Mouse (Mus musculus): ENCODE measurements around the gene Xylt1.

The Xylt1 gene

GRCm38 (mm10) chr7:117614346-117614745, 233.6 kb downstream of the Xylt1 start:
- DNase-seq (ENCODE audit: low spot score in 2 of 2): no peak

DNA sequence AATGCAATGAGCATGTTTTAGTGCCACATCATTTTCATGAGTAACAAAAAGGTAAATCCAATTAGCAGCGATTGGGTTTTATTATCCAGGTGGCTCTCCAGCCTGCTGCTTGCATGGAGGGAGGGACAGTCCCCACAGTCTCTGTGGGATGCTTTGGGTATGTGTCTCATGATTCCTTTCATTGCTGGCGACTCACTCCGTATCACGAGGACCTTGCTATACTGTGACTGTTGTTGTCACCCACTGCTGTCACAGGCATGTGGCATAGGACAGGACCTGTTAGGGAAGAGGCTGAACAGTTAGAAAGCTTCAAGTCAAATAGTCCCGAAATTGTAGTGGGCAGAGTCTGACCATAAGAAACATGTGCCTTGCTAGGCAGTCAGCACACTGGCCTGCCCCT, 234.1 kb downstream of the Xylt1 start:
- DNase-seq (ENCODE audit: low spot score in 2 of 2): no peak

GRCm38 (mm10) chr7:117616277-117616676, 235.5 kb downstream of the Xylt1 start:
- DNase-seq (ENCODE audit: low spot score in 2 of 2): no peak

DNA sequence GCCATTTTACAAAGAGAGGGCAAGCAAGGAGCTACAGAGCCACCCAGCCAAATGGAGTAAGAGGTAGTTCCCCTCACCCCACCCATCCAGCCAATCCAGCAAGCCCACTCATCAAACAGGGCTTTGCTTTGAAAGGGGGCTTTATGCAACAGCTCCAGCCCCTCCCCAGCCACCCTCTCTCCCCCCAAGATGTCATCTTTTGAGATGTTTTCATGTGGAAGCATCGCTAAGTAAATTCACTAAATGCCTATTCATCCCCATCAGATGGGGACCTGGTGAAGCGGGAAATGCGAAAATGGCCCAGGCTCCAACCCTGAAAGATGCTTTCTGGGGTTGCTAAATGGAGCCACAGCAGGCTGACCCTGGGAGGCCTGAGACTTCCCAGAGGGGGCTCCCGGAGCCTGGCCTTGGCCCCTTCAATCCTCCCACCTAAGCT, 238.0 kb downstream of the Xylt1 start:
- DNase-seq (ENCODE audit: low spot score in 2 of 2): no peak

DNA sequence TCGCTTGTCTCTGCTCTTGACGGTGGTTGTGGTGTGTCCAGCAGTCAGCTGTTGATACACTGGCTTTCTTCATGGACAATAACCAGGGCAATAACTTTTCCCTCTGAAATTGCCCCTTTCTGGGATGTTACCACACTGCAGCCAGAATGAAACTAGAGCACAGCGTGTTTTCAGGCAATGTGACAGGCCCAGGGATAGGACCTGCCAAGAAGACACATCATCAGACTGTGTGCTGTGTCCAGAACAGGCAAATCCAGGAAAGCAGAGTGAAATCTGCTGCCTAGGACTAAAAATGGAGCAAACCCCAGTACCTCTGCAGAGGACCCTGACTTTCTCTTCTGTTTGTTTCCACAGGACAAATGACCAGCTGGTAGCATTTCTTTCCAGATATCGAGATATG, 240.8 kb downstream of the Xylt1 start:
- DNase-seq (ENCODE audit: low spot score in 2 of 2): no peak

DNA sequence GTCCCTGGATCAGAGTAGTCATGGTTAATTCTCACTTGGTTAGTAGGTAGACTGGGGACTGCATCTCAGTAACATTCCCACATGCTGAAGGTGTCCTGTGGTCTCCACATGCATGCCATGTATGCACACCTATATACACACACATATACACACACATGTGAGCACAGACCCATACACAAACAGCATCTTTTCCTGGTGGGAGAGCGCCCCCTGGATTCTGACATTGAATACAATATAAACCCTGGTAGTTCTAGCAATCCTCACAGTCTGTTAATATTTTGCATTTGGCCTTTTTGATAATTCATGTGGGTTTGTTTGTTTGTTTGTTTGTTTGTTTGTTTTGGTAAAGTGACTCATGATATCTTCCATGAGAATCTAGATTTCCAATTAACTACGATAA, 242.0 kb downstream of the Xylt1 start:
- DNase-seq (ENCODE audit: low spot score in 2 of 2): no peak

DNA sequence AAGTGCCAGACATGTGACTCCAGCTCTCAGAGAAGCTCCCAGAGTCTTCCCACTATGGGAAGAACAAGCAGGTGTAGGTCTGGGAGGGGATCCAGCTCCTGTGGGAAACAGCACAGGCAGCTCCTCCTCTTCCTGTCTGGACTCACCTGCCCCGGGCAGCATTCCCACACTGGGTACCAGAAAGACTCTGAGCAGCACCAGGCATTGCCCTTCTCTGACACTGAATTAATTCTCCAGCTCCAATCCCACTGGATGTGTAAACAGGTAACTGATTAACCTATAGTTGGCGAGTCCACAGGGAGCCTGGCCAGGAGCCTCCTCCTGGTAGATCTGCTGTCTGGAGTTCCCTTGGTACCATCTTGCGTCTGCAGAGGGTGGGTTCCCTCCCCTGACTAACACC, 248.0 kb downstream of the Xylt1 start:
- no peak for DNase-seq (ENCODE audit: low spot score in 2 of 2)

DNA sequence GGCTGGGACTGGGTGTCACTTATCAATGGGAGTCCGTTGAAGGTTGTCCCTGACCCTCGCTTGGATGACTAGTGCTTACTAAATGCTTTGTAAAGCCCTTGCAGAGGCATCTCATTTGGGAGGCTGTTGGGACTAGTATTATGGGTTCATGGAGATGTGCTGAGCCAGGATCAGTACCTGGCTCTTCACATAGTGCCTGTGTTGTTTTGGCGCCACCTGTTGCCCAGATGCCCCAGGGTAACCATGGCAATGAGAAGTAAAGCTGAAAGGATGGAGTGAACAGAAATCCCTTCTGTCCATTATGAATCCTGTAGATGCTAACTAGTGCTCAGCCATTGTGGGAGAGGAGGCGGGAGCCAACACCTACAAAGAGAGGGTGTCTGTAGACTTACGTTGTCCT, 249.9 kb downstream of the Xylt1 start:
- DNase-seq (ENCODE audit: low spot score in 2 of 2): no peak

DNA sequence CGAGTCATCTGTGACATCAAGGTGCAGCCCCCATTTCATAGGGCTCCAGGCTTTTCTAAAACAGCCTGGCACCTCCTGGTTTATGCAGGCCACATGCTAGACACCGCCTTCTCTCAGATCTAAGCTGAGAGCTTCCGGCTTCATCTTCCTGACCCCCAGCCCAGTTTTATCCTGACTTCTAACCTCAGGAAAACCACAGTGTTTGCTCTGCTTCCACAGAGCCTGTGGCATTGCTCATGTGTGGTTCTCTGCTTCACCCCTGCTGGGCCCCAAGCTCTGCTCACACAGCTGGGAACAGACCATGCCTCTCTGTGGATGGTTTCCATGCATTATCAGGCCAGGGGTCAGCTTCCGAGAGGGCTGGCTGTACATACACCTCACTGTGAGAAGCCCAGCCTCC, 254.8 kb downstream of the Xylt1 start:
- DNase-seq (ENCODE audit: low spot score in 2 of 2): no peak

- no peak for DNase-seq (ENCODE audit: low spot score in 2 of 2)
These were observed 255.9 kb downstream of the Xylt1 start for GRCm38 (mm10) chr7:117636713-117637112.

GRCm38 (mm10) chr7:117637997-117638396, 257.2 kb downstream of the Xylt1 start:
- DNase-seq (ENCODE audit: low spot score in 2 of 2): no peak

- DNase-seq (ENCODE audit: low spot score in 2 of 2): no peak
These were observed 271.9 kb downstream of the Xylt1 start for GRCm38 (mm10) chr7:117652637-117653036.

- DNase-seq (ENCODE audit: low spot score in 2 of 2): no peak
These were observed 275.0 kb downstream of the Xylt1 start for GRCm38 (mm10) chr7:117655732-117656131.

GRCm38 (mm10) chr7:117658180-117658579, 277.4 kb downstream of the Xylt1 start:
- no peak for DNase-seq (ENCODE audit: low spot score in 2 of 2)

GRCm38 (mm10) chr7:117658739-117659138, 278.0 kb downstream of the Xylt1 start:
- DNase-seq (ENCODE audit: low spot score in 2 of 2): no peak

GRCm38 (mm10) chr7:117667286-117667685, 286.5 kb downstream of the Xylt1 start:
- DNase-seq (ENCODE audit: low spot score in 2 of 2): no peak

GRCm38 (mm10) chr7:117668226-117668625, 287.4 kb downstream of the Xylt1 start:
- DNase-seq (ENCODE audit: low spot score in 2 of 2): no peak

DNA sequence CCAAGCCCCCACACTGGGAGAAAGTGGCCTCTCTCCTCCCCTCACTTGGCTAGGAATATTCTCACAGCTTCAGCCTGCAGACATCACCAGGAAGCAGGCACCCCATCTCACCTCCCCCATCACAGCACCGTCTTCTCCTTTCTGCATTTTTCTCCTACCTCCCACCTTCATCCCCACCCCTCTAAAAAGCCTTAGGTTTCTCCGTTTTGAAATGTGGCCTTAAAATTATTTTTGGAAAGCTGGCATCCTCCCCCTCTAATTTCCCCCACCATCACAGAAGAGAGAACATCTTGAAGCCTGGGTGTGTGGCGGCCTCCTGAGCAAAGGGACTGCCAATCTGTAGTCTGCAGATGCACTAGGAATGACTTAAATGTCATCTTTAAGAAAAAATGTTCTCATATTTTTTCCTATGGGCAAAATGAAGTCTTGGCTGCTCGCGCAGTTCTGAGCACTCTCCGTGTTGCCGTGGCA, 291.4 kb downstream of the Xylt1 start:
- peak; percentile 31 to 71 for DNase-seq (ENCODE audit: low spot score in 2 of 2)

DNA sequence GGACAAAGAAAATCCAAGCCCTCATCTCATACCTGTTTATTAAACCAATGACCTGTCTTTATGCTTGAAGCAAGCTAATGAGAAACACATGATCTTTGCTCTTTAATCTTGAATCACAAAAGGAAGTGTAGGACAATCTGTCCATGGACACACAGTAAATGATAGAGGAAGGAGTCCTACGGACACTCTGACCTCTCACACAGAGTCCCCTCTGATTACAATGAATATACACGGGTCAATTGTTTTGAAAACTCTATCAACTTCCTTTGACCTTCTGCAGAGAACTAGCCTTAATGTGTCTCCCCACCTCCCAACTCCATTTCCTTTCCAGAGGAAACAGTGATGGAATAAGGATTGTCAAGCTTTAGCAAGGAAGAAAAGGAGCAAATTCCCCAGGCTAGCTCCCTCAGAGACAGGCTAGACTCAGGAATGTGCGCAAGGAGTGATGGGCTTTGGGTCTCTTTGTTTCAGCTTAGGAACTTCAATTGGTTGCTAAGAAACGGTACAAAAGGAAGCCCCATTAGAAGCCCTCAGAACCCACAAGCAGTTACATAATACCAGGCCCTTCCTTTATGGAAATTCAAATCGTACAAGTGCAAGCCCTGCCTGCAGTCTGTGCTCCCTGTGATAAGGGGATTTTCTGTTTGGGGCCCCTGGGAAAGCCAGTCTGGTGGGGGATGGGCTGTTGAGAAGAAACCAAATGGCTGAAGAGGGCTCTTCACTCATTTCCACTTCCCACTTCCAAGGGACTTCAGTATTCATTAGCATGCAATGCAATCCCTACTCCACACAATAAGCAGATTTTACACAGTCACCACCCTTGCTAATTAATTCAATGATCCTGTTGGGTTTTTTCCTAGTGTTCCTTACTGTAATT, 305.6 kb downstream of the Xylt1 start:
- no peak for DNase-seq (ENCODE audit: low spot score in 2 of 2)

DNA sequence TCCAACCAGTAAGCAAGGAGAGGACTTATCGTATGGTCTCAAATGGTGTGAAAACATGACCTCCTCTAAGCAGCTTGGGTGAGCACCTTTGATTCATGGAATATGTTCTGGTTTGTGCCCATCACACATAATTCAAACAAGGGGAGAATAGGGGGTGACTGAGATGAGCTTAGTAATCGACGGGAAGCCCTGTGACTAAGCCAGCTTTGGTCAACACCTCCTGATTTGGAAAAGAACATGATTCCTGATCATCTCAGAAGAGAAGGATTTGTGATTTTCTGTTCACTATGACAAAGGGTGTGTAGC, 306.2 kb downstream of the Xylt1 start:
- no peak for DNase-seq (ENCODE audit: low spot score in 2 of 2)

DNA sequence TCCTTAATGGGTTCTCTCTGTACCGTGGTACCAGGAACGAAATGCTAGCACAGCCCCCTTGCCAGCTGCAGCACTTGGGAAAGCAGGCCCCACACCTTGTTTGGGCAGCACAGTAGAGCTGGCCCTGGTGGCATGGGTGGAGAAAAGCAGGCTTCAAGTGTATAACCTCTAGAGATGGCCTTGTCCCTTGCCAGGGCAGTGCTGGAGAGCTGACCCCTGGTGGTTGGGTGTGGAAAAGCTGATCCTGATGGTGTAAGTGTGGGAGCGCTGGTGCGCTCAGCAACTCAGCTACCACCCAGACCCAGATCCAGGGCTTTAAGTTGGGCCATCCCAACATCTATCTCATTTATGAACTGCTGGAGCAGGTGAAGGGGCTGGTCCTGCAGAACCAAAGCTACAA, 314.8 kb downstream of the Xylt1 start:
- DNase-seq (ENCODE audit: low spot score in 2 of 2): no peak

GRCm38 (mm10) chr7:117697681-117698080, 316.9 kb downstream of the Xylt1 start:
- DNase-seq (ENCODE audit: low spot score in 2 of 2): no peak

- no peak for DNase-seq (ENCODE audit: low spot score in 2 of 2)
These were observed 317.9 kb downstream of the Xylt1 start for GRCm38 (mm10) chr7:117698551-117699114.
